Mouse (Mus musculus) heart, embryonic 13.5 days (tissue): ENCODE data around the gene Rnaseh2c. TPM values are rescaled to one million over a fixed set of nuclear protein-coding genes. Genes with fewer than 3 reads are reported as not detected.

ENCODE experiments used
- ATAC-seq: fragments of 200-750 bp; cut with Nextera tagmentation; 2 replicates; pipeline ENCODE4 v1.8.0; 2017; ENCODE audit warnings: moderate TSS enrichment; ENCODE audit not compliant: insufficient number of reproducible peaks, low FRiP score, low TSS enrichment; ENCODE audit errors: extremely low read depth
- H3K27ac ChIP-seq: fragments of 300-500 bp; sonication (generic); replicated peaks from 2 replicates; pipeline ENCODE4 v1.5.1; 2015; ENCODE audit warnings: moderate library complexity, mild to moderate bottlenecking, inconsistent platforms
- H3K27me3 ChIP-seq: fragments of 300-500 bp; sonication (generic); replicated peaks from 2 replicates; pipeline ENCODE4 v1.6.1; 2015; ENCODE audit warnings: mild to moderate bottlenecking, inconsistent platforms
- H3K36me3 ChIP-seq: fragments of 300-500 bp; sonication (generic); 2 replicates; pipeline ENCODE4 v1.6.1; 2015; ENCODE audit warnings: mild to moderate bottlenecking, inconsistent platforms
- H3K4me1 ChIP-seq: fragments of 300-500 bp; sonication (generic); 2 replicates; pipeline ENCODE4 v1.6.1; 2015; ENCODE audit warnings: inconsistent platforms
- H3K4me2 ChIP-seq: fragments of 300-500 bp; sonication (generic); 2 replicates; pipeline ENCODE4 v1.6.1; 2015; ENCODE audit warnings: inconsistent platforms, mild to moderate bottlenecking, moderate library complexity
- H3K4me3 ChIP-seq: fragments of 300-500 bp; sonication (generic); 2 replicates; pipeline ENCODE4 v1.5.1; 2015; ENCODE audit warnings: moderate library complexity, mild to moderate bottlenecking, inconsistent platforms
- H3K9ac ChIP-seq: fragments of 300-500 bp; sonication (generic); 2 replicates; pipeline ENCODE4 v1.6.1; 2015; ENCODE audit warnings: inconsistent platforms, mild to moderate bottlenecking, moderate library complexity
- H3K9me3 ChIP-seq: fragments of 300-500 bp; sonication (generic); 2 replicates; pipeline ENCODE4 v1.6.1; 2016; ENCODE audit warnings: inconsistent platforms
- WGBS: fragments of 180-500 bp; shearing (Covaris S2); methylation state at CpG from one replicate; pipeline ENCODE4 v1.1.7; 2015; ENCODE audit warnings: mixed read lengths; 5-methylcytosine and 5-hydroxymethylcytosine counted together
- polyA plus RNA-seq: library from polyadenylated mRNA; unstranded; fragments of >200 nt; fragmentation: Nextera tagmentation; extraction: Ambion mirVana; gene quantifications from 2 replicates; pipeline ENCODE4 v1.2.1, GENCODE M21; 2015

Rnaseh2c gene
- polyA plus RNA-seq, 1 experiment from 2014 or later = 109 TPM

DNA sequence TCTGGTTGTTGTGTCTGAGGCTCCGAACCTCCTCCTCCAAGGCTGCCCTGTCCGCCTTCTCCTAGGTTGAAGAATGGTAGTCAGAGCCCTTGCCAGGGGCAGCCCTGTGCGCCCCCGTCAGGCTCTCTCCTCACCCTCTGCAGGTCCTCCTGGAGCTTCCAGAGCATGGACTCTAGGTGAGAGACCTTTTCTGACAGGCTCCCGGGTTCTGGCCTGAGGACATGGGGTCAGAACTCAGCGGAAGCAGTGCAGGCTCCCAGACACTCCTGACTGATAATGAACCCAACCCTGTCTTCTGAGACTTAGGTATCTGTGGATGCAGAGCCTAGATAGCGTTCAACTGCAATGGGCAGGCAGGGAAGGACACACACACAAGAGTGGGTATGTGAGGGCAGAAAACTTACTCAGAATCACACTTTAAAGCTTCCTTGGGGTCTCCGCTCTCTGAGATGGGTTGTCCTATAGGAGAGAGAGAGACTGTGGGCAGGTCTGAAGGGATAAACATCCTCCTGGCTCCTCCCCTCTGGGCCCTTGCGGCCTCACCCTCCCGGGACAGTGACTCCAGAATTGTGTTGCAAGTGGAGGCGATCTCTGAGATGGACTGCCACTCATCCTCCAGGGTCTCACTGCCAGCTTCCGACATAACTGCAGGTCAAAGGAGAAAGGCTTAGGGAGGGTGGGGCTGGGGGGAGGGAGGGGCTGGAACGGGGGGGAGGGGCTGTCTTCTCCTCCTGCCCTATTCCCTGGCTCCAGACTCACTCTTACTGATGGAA is 50.0 kb downstream of the Rnaseh2c start:
- Histone ChIP-seq H3K27ac (no peak overlapping the region), H3K36me3 (peaks cover 82% of the 10 kb centered on the region), H3K27me3 (peaks cover 27% of the 10 kb centered on the region), H3K9me3 (no peaks in the 10 kb centered on the region), H3K9ac (no peak overlapping the region), H3K4me3 (no peak overlapping the region), H3K4me2 (no peak overlapping the region), H3K4me1 (peaks cover 35% of the 10 kb centered on the region)
- WGBS = 54% methylated on average over 13 of the region's 13 CpGs
- no peak for ATAC-seq

DNA sequence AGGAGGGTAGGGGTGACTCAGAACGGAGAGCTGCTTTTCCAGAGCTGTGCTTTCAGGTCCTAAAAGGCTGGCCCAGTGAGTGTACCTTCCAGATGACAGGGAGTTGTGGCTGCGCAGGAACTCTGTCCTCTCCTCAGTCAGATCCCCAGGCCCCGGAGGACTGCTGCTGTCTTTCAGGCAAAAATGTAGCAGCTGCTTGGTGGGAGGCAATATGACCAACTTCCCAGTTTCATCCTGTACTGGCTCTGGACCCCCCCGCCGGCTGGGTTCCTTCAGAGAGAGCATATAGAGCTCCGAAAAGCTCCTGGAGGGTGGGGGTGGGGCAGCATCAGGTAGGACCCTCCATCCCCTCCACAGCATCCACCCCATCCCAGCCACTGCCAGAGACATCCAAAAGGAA is 50.9 kb downstream of the Rnaseh2c start:
- Histone ChIP-seq H3K27me3 (peaks cover 30% of the 10 kb centered on the region), H3K4me2 (no peak overlapping the region), H3K36me3 (peaks cover 82% of the 10 kb centered on the region), H3K9me3 (no peaks in the 10 kb centered on the region), H3K9ac (no peak overlapping the region), H3K4me1 (peaks cover 35% of the 10 kb centered on the region), H3K4me3 (no peak overlapping the region), H3K27ac (no peak overlapping the region)
- 78% methylated on average over 6 of the region's 6 CpGs for WGBS
- ATAC-seq = no peak

DNA sequence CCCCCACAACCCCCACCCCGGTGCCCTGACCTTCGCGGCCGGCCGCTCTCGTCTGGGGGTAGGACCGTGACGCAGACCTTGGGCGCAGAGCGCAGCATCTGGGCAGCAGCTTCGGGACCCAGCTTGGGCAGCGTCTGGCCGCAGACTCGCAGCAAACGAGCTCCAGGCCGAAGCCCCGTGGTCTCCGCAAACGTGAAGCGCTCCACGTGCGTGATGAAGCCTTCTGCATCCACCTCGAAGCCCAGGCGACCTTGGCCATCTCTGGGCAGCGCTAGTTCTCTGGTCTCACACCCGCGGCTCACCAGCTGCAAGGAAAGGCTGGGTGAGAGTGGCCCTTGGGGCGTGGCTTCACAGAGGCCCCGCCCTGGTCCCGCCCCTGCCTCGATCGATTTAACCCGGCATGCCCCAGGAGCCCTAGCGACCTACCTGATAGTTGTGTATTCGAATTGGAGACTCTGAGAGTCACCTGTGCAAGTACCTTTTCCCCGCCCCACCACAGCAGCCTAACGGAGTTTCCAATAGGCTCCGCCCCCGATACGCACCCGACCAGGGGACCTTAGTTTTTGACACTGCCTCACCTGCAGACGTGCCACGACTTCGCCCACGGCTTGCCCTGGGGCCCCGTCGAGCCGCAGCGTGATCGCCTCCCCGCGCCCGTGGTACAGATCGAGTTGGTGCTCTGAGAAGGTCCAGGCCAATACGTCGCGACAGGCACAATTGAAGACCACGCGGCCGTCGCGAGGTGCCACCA is 52.5 kb downstream of the Rnaseh2c start:
- Histone ChIP-seq H3K36me3 (peaks cover 89% of the 10 kb centered on the region), H3K4me3 (peak overlapping the region; percentile 50), H3K4me1 (peaks cover 22% of the 10 kb centered on the region), H3K9me3 (no peaks in the 10 kb centered on the region), H3K9ac (peak overlapping the region; percentile 68), H3K27me3 (peaks cover 30% of the 10 kb centered on the region), H3K4me2 (peak overlapping the region; percentile 80), H3K27ac (no peak overlapping the region)
- 13% methylated on average over 62 of the region's 62 CpGs for WGBS
- peak; percentile 2; the same call in 1 of the 2 replicates for ATAC-seq

GRCm38 (mm10) chr19:5654720-5655298 is 53.1 kb downstream of the Rnaseh2c start:
- Histone ChIP-seq H3K9ac (peak overlapping the region; percentile 68), H3K4me1 (peaks cover 15% of the 10 kb centered on the region), H3K36me3 (peaks cover 94% of the 10 kb centered on the region), H3K27ac (no peak overlapping the region), H3K4me2 (peak overlapping the region; percentile 80), H3K4me3 (peak overlapping the region; percentile 50), H3K27me3 (peaks cover 30% of the 10 kb centered on the region), H3K9me3 (no peaks in the 10 kb centered on the region)
- ATAC-seq = no peak
- WGBS = 24% methylated on average over 43 of the region's 43 CpGs

Other genes with a start within 250 kb of the Rnaseh2c start
- gene Eif1ad, start 235.1 kb upstream of the Rnaseh2c start, polyA plus RNA-seq = 40.5 and 43.7 TPM in 2 replicates
- gene Banf1, start 234.7 kb upstream of the Rnaseh2c start, polyA plus RNA-seq = 399 and 477 TPM in 2 replicates
- 40.7 and 41.9 TPM in 2 replicates for gene Sart1, start 213.2 kb upstream of the Rnaseh2c start, polyA plus RNA-seq
- 1.6 and 2.2 TPM in 2 replicates for gene Tsga10ip, start 199.3 kb upstream of the Rnaseh2c start, polyA plus RNA-seq
- 190 and 213 TPM in 2 replicates for gene Drap1, start 176.9 kb upstream of the Rnaseh2c start, polyA plus RNA-seq
- 38.3 and 40.9 TPM in 2 replicates for gene AI837181, start 176.7 kb upstream of the Rnaseh2c start, polyA plus RNA-seq
- gene Fosl1, start 154.3 kb upstream of the Rnaseh2c start, polyA plus RNA-seq = not detected in 2 replicates
- 7.6 and 8.1 TPM in 2 replicates for gene Ccdc85b, start 144.0 kb upstream of the Rnaseh2c start, polyA plus RNA-seq
- gene Fibp, start 141.3 kb upstream of the Rnaseh2c start, polyA plus RNA-seq = 87.4 and 93.1 TPM in 2 replicates
- 0.56 and 1.7 TPM in 2 replicates for gene Ctsw, start 133.4 kb upstream of the Rnaseh2c start, polyA plus RNA-seq
- 74.0 and 80.7 TPM in 2 replicates for gene Efemp2, start 127.9 kb upstream of the Rnaseh2c start, polyA plus RNA-seq
- 36.8 and 38.9 TPM in 2 replicates for gene Mus81, start 113.5 kb upstream of the Rnaseh2c start, polyA plus RNA-seq
- 1,825 and 1,925 TPM in 2 replicates for gene Cfl1, start 111.4 kb upstream of the Rnaseh2c start, polyA plus RNA-seq
- gene 1700020D05Rik, start 98.1 kb upstream of the Rnaseh2c start, polyA plus RNA-seq = not detected in 2 replicates
- gene Snx32, start 91.3 kb upstream of the Rnaseh2c start, polyA plus RNA-seq = 13.5 and 14.8 TPM in 2 replicates
- gene Ovol1, start 41.2 kb upstream of the Rnaseh2c start, polyA plus RNA-seq = 0.07 and 0.13 TPM in 2 replicates
- 2.2 and 2.7 TPM in 2 replicates for gene Ap5b1, start 33.8 kb upstream of the Rnaseh2c start, polyA plus RNA-seq
- gene Kat5, start 8.4 kb downstream of the Rnaseh2c start, polyA plus RNA-seq = 31.0 and 31.5 TPM in 2 replicates
- 35.9 and 37.4 TPM in 2 replicates for gene Rela, start 35.6 kb downstream of the Rnaseh2c start, polyA plus RNA-seq
- gene Sipa1, start 61.8 kb downstream of the Rnaseh2c start, polyA plus RNA-seq = 21.9 and 23.2 TPM in 2 replicates
- 23.2 and 24.0 TPM in 2 replicates for gene Map3k11, start 86.9 kb downstream of the Rnaseh2c start, polyA plus RNA-seq
- gene Pcnx3, start 87.0 kb downstream of the Rnaseh2c start, polyA plus RNA-seq = 13.6 and 14.9 TPM in 2 replicates
- gene Kcnk7, start 102.5 kb downstream of the Rnaseh2c start, polyA plus RNA-seq = 0.29 TPM in 1 of 2 replicates, not detected in the other
- gene Ehbp1l1, start 124.4 kb downstream of the Rnaseh2c start, polyA plus RNA-seq = 85.9 and 96.8 TPM in 2 replicates
- gene Fam89b, start 127.8 kb downstream of the Rnaseh2c start, polyA plus RNA-seq = 79.7 and 82.6 TPM in 2 replicates
- gene Ltbp3, start 139.0 kb downstream of the Rnaseh2c start, polyA plus RNA-seq = 22.5 and 24.7 TPM in 2 replicates
- gene Scyl1, start 169.5 kb downstream of the Rnaseh2c start, polyA plus RNA-seq = 55.8 and 59.6 TPM in 2 replicates